Comparison of ENCODE assay signal across 25 mouse cellular contexts in genomic region chr6:65923501-65924084, GRCm38 (mm10). TPM values are rescaled to one million over a fixed set of nuclear protein-coding genes. Genes with fewer than 3 reads are reported as not detected.
DNase-seq lines count a peak whose midpoint lies in the region; ATAC-seq lines count a peak whose summit lies in the region.
"Had no signal": no experiment of that assay in that cellular context is flagged by ENCODE, and none has a peak within 500 bp of the region (broad histone marks: within the 10 kb centered on the region; RNA-seq: fewer than 3 reads in every experiment).

No protein-coding gene starts in this region.

- H3K27ac ChIP-seq in kidney, embryonic 14.5 days (ENCODE audit: low read depth, low read length), result no peak overlapping the region
- H3K27ac ChIP-seq in limb, embryonic 10.5 days, result peak overlapping the region; percentile 75
- H3K27ac ChIP-seq in neural tube, embryonic 13.5 days (replicated peaks), result no peak overlapping the region
- H3K27ac ChIP-seq: forebrain, embryonic 10.5 days; gastrocnemius, adult 2 months; heart, embryonic 13.5 days; hindbrain, embryonic 14.5 days; left cerebral cortex, adult 2 months; midbrain, embryonic 13.5 days; stomach, postnatal 0 days had no signal

- no peak overlapping the region for H3K9ac ChIP-seq in kidney, embryonic 14.5 days (ENCODE audit: low read depth, low read length)
- H3K9ac ChIP-seq in neural tube, embryonic 13.5 days, result no peak overlapping the region
- H3K9ac ChIP-seq: heart, embryonic 13.5 days; hindbrain, embryonic 14.5 days; midbrain, embryonic 13.5 days had no signal

- no peaks in the 10 kb centered on the region for H3K9me3 ChIP-seq in kidney, embryonic 14.5 days (ENCODE audit: control insufficient read depth, low read length)
- H3K9me3 ChIP-seq in limb, embryonic 10.5 days (replicated peaks), result no peaks in the 10 kb centered on the region
- H3K9me3 ChIP-seq in neural tube, embryonic 13.5 days, result no peaks in the 10 kb centered on the region
- H3K9me3 ChIP-seq: forebrain, embryonic 10.5 days; G1E; heart, embryonic 13.5 days; midbrain, embryonic 13.5 days had no signal

- no peaks in the 10 kb centered on the region for H3K36me3 ChIP-seq in kidney, embryonic 14.5 days (ENCODE audit: control insufficient read depth, insufficient read depth, low read length)
- no peaks in the 10 kb centered on the region for H3K36me3 ChIP-seq in limb, embryonic 10.5 days
- H3K36me3 ChIP-seq in neural tube, embryonic 13.5 days, result no peaks in the 10 kb centered on the region
- H3K36me3 ChIP-seq: forebrain, embryonic 10.5 days; G1E; midbrain, embryonic 13.5 days had no signal

- no peak overlapping the region for H3K4me2 ChIP-seq in kidney, embryonic 14.5 days (replicated peaks; ENCODE audit: low read depth, low read length)
- no peak overlapping the region for H3K4me2 ChIP-seq in neural tube, embryonic 13.5 days
- H3K4me2 ChIP-seq: heart, embryonic 13.5 days; hindbrain, embryonic 14.5 days; midbrain, embryonic 13.5 days had no signal

- H3K4me3 ChIP-seq in kidney, embryonic 14.5 days (ENCODE audit: low read length), result no peak overlapping the region
- H3K4me3 ChIP-seq in limb, embryonic 10.5 days, result no peak overlapping the region; the same call in 1 of the 2 replicates
- H3K4me3 ChIP-seq in neural tube, embryonic 13.5 days, result no peak overlapping the region
- H3K4me3 ChIP-seq: forebrain, embryonic 10.5 days; gastrocnemius, adult 2 months; heart, embryonic 13.5 days; left cerebral cortex, adult 2 months; midbrain, embryonic 13.5 days had no signal

- no peak for DNase-seq in kidney, adult 18-20 months
- DNase-seq in embryo, embryonic 10 days (ENCODE audit: low spot score), result peak; percentile 21
- peak; percentile 45 for DNase-seq in limb, embryonic 10.5 days (ENCODE audit: low spot score)
- DNase-seq in thymus, postnatal 25 days, result no peak
- DNase-seq in retina, postnatal 1 day, result no peak
- DNase-seq: adrenal gland, postnatal 14 days; cerebellum, adult 18-20 months; cerebellum, postnatal 36 days; gastrocnemius, adult 2 months; kidney, adult 11 months; kidney, postnatal 4 days; layer of hippocampus, adult 9-11 months; left cerebral cortex, postnatal 4 days; thymus, postnatal 36 days had no signal

- 0 out of 2 replicates have a peak, but pooled peaks cover 3% of the 10 kb centered on the region for H3K4me1 ChIP-seq in kidney, embryonic 14.5 days (ENCODE audit: control insufficient read depth, insufficient read depth, low read length)
- H3K4me1 ChIP-seq in limb, embryonic 10.5 days, result peaks cover 39% of the 10 kb centered on the region
- peaks cover 17% of the 10 kb centered on the region for H3K4me1 ChIP-seq in neural tube, embryonic 13.5 days (replicated peaks)
- H3K4me1 ChIP-seq: midbrain, embryonic 13.5 days had no signal

- peak; percentile 62; the same call in 1 of the 2 replicates for ATAC-seq in kidney, embryonic 14.5 days (ENCODE audit: low FRiP score, low TSS enrichment)
- ATAC-seq in neural tube, embryonic 13.5 days (ENCODE audit: low read depth), result peak; percentile 51; the same call in 1 of the 2 replicates
- ATAC-seq: lung, postnatal 0 days; midbrain, embryonic 13.5 days had no signal

- H3K27me3 ChIP-seq in kidney, embryonic 14.5 days (ENCODE audit: control insufficient read depth, insufficient read depth, low read length), result no peaks in the 10 kb centered on the region
- no peaks in the 10 kb centered on the region for H3K27me3 ChIP-seq in limb, embryonic 10.5 days (ENCODE audit: low read depth, poor library complexity, severe bottlenecking)
- peaks cover 14% of the 10 kb centered on the region for H3K27me3 ChIP-seq in neural tube, embryonic 13.5 days
- H3K27me3 ChIP-seq: heart, embryonic 13.5 days; midbrain, embryonic 13.5 days had no signal

- 24% methylated on average over 4 of the region's 4 CpGs for WGBS in kidney, embryonic 14.5 days
- 24% methylated on average over 4 of the region's 4 CpGs for WGBS in limb, embryonic 10.5 days
- 10% methylated on average over 4 of the region's 4 CpGs for WGBS in neural tube, embryonic 13.5 days

RNA-seq across cellular contexts. Expression of gene 4930544G11Rik, which starts 28.8 kb away (rescaled TPM):
- polyA plus RNA-seq in kidney, embryonic 14.5 days (2014; fragmentation: Nextera tagmentation; extraction: Ambion mirVana), result not detected in 2 replicates
- polyA plus RNA-seq in limb, embryonic 10.5 days (2016; fragmentation: Nextera tagmentation; extraction: Ambion mirVana), result not detected in 2 replicates
- not detected in 2 replicates for polyA plus RNA-seq in neural tube, embryonic 13.5 days (2015; fragmentation: Nextera tagmentation; extraction: Ambion mirVana)
- polyA plus RNA-seq: forebrain, embryonic 10.5 days; G1E; heart, embryonic 13.5 days; hindbrain, embryonic 14.5 days; liver, embryonic 16.5 days; lung, postnatal 0 days; midbrain, embryonic 13.5 days; stomach, postnatal 0 days had no signal

Comparison
In these comparisons a context has a peak if more than half of its experiments do, and no peak if none do; other contexts are left out.
1. DNase-seq: peak in embryo, embryonic 10 days (single experiment) and limb, embryonic 10.5 days (single experiment); none in kidney, adult 18-20 months (single experiment), thymus, postnatal 25 days (single experiment) and retina, postnatal 1 day (single experiment).